Mouse (Mus musculus): ENCODE data around the gene Gnpda2.

The Gnpda2 gene

DNA sequence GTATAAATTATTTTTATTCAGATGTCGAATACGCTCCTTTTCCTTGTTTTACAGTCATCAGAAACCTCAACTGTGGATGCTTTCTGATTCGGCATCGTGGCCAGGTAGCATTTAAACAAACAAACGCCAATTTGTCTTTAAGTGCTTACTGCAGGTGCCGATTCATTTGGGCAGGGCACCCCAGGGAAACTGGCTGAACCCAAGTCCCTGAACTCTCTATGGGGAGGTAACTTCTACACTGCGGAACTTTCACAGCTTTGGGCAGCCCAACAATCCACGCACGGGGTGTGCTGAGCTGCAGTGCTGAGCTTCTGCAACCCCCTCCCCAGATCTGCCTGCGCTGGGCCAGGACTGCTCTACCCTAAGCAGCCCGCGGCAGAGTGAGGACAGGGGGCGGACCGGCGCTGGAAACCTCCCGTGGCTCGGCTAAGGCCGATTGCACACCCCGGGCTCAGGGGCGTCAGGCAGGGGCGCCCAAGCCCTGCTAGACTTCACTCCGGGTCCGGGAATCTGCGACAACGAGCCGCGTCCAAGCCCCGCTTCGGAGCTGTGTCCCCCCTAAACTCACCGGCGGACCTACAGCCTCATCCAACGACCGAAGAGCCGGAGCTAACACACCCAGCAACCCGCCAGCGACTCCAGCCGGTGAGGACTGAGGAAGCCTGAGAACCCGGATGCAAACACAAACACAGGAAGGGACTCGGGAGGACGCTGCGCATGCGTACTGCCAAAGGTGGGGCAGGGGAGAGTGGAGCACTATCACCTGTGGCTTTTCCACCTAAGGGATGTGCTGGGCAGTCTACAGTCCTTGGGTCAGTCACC, at the start of gene Gnpda2:
Gene Gnpda2, minus strand, starts transcription at position 701 of the 822 bp plus-strand sequence.
- DNase-seq, result peak; percentile 90

DNA sequence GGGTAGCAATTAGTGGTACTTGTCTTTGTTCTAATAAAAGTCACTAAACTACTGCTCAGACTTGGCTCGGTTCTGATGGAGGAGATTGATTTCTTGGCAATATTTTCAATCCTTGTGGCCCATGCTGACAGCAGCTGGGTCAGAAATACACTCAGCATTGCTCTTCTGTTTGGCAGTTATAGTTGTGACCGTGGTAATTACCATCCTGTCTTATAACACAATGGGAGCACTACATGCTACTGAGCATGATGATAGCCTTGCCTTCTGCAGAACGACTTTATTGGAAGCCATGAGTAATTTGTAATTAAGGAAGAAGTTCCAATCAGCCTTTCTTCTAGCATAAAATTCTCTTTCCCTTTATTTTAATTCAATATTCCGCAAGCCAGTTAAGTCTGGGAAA, 42.6 kb upstream of the Gnpda2 start:
- DNase-seq, result no peak

GRCm38 (mm10) chr5:69620899-69621298, 28.8 kb upstream of the Gnpda2 start:
- DNase-seq, result peak; percentile 4

DNA sequence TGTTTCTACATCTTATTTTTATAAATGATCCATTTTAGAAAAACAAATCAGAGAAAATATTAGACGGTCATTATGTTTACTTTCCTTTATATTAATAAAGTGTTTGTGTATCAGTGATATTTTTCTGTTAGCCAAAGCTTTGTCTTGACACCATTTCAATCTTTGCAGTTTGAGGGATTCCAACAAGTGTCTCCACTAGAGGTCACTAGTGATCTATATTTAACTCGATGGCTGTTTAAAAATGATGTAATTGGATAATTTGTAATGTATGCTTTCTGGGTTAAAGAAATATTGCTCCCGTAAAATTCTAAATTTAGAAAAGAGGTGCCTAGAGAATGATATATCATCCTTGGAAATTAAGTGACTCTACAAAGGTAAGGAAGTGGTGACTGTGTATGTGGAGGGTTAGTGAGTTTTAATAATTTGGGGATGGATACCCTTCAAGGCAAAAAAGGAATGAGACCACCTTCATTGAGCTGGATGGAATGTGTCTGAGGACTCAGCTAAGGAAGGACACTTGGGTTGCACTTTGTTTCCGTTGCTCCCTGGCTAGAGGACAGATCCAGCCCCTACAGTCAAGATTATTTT, 21.2 kb upstream of the Gnpda2 start:
- DNase-seq, result no peak

GRCm38 (mm10) chr5:69601027-69601426, 8.9 kb upstream of the Gnpda2 start:
- no peak for DNase-seq

DNA sequence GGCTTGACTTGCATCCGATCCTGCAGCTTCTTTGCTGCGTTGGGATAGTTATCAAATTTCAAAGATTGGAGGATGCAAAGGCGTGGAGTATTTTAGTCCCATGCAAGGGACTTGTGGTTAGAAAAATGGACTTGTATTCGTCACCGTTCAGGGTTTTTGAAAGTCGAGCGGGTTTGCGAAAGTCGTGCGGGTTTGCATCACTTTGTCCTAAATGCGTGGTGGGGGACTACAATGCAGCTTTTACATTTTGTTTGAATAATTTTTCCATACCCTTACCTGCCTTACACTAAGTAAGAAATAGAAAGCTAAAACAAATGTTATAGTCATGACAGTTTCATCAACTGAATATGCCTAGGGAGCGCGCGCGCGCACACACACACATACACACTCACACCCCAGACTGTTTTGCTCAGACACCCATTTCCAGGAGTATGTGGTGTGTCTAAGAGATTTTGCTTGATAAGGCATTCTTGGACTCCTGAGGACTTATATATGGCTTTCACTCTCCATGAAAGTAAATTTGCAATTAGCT, 34.7 kb downstream of the Gnpda2 start:
- DNase-seq, result no peak

DNA sequence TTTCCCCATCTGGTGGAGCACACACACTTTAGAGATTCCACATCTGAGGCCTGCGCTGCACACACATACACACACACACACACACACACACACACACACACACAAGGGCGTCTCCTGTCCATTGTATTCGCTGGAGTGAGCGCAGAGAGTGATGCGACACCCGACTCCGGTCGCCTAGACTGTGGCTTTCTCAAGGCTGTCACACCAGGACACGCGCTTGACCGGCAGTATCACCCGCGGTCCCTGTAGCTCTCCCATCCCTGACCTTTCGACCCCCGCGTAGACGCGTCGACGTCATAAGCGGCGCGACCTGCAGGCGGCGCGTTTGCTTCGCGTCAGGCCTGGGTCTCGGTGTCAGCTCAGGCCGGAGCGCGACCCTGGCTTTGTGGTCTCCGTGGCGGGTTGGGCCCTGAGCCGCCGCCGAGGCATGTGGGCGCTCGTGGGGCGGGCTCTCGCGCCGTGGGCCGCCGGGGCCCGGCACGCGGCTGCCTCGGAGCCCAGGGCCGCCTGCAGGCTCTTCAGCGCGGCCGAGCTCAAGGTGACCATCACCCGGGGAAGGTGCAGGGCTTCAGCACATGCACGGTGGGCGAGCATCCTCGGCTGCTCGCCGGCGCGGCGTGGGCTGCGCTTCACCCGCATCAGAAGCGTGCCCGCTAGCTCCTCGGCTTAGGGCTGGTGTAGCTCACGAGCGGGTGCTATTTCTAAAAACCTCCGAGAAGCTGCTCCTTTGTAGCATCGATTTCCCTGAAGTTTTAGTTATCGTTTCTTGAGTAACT, 35.3 kb downstream of the Gnpda2 start, which contains the start of gene Guf1:
Gene Guf1, plus strand, starts transcription at position 296 of the 776 bp plus-strand sequence.
- DNase-seq, result peak; percentile 95

GRCm38 (mm10) chr5:69542489-69542888, 49.7 kb downstream of the Gnpda2 start, which contains the start of gene Yipf7:
Gene Yipf7 (minus strand): TSS chr5:69542648.
- DNase-seq, result peak; percentile 25

- no peak for DNase-seq
These were observed 50.5 kb downstream of the Gnpda2 start for GRCm38 (mm10) chr5:69541680-69542079.

GRCm38 (mm10) chr5:69523944-69524343, 68.2 kb downstream of the Gnpda2 start:
- no peak for DNase-seq
